Mouse (Mus musculus) cerebellum, adult 2 months (tissue): ENCODE data around the gene Cemip2. TPM values are rescaled to one million over a fixed set of nuclear protein-coding genes. Genes with fewer than 3 reads are reported as not detected.
A peak's percentile ranks its signal among the peaks of the same experiment; 100 is the strongest.

Source experiments
- DNase-seq, 2 experiments: peaks; one replicate each; pipeline ENCODE4 v3.0.0; 2021
- H3K27ac ChIP-seq: fragments of 200-500 bp; 2 replicates; pipeline ENCODE4 v1.5.1; 2012; ENCODE audit warnings: low read length, control low read depth, inconsistent platforms; ENCODE audit not compliant: insufficient read depth
- H3K27me3 ChIP-seq: fragments of 200-500 bp; 2 replicates; pipeline ENCODE4 v1.6.1; 2012; ENCODE audit warnings: inconsistent platforms, mild to moderate bottlenecking, low read length, moderate library complexity; ENCODE audit not compliant: control insufficient read depth, insufficient read depth
- H3K4me1 ChIP-seq: fragments of 200-500 bp; 2 replicates; pipeline ENCODE4 v1.6.1; 2011; ENCODE audit warnings: low read length; ENCODE audit not compliant: control insufficient read depth, insufficient read depth
- H3K4me3 ChIP-seq: fragments of 200-500 bp; replicated peaks from 2 replicates; pipeline ENCODE3; 2011; ENCODE audit warnings: mild to moderate bottlenecking, low read depth, low read length, control low read depth; ENCODE audit not compliant: insufficient read depth
- CTCF ChIP-seq: fragments of 200-500 bp; IDR thresholded peaks from 2 replicates; pipeline ENCODE4 v1.5.1; 2011; ENCODE audit warnings: low read depth, mild to moderate bottlenecking, control low read depth, low read length, moderate library complexity, borderline replicate concordance; ENCODE audit not compliant: insufficient read depth
- POLR2A ChIP-seq: fragments of 200-500 bp; IDR thresholded peaks from 2 replicates; pipeline ENCODE4 v1.6.1; 2011; ENCODE audit warnings: low read length, control low read depth, borderline replicate concordance; ENCODE audit not compliant: insufficient read depth
- WGBS: fragments of 180-500 bp; shearing (Covaris S2); methylation state at CpG from one replicate; pipeline ENCODE4 v1.1.7; 2018; 5-methylcytosine and 5-hydroxymethylcytosine counted together
- polyA plus RNA-seq: library from polyadenylated mRNA; depleted of rRNA; stranded (reverse); fragments of >200 nt; gene quantifications from 2 replicates; pipeline ENCODE4 v1.2.3, GENCODE M21; 2012

Cemip2 gene
- polyA plus RNA-seq, 1 experiment = 9.9 TPM

GRCm38 (mm10) chr19:21788999-21789398 is 10.9 kb downstream of the Cemip2 start:
- 61% methylated on average over 8 of the region's 8 CpGs for WGBS
- H3K27ac ChIP-seq = no peak overlapping the region
- no peak for DNase-seq
- H3K4me1 ChIP-seq = peaks cover 27% of the 10 kb centered on the region
- H3K27me3 ChIP-seq = no peaks in the 10 kb centered on the region
- TF ChIP-seq POLR2A (no peak), CTCF (no peak)
- H3K4me3 ChIP-seq = no peak overlapping the region

GRCm38 (mm10) chr19:21789676-21790075 is 11.5 kb downstream of the Cemip2 start:
- H3K4me3 ChIP-seq = no peak overlapping the region
- 57% methylated on average over 6 of the region's 6 CpGs for WGBS
- TF ChIP-seq CTCF (no peak), POLR2A (no peak)
- peaks cover 23% of the 10 kb centered on the region for H3K4me1 ChIP-seq
- H3K27me3 ChIP-seq = no peaks in the 10 kb centered on the region
- no peak for DNase-seq
- no peak overlapping the region for H3K27ac ChIP-seq

- DNase-seq = no peak
- Histone ChIP-seq H3K27ac (no peak overlapping the region), H3K4me1 (peaks cover 18% of the 10 kb centered on the region), H3K27me3 (no peaks in the 10 kb centered on the region), H3K4me3 (no peak overlapping the region)
- no peak for TF ChIP-seq POLR2A
- no peak for TF ChIP-seq CTCF
- WGBS = 74% methylated on average over 3 of the region's 3 CpGs
These were observed 13.2 kb downstream of the Cemip2 start for GRCm38 (mm10) chr19:21791386-21791785.

GRCm38 (mm10) chr19:21791826-21792225 is 13.7 kb downstream of the Cemip2 start:
- 17% methylated on average over 4 of the region's 4 CpGs for WGBS

GRCm38 (mm10) chr19:21792587-21793175 is 14.5 kb downstream of the Cemip2 start:
- H3K27ac ChIP-seq = no peak overlapping the region
- H3K4me3 ChIP-seq = no peak overlapping the region
- WGBS = 93% methylated on average over 26 of the region's 26 CpGs
- H3K4me1 ChIP-seq = peaks cover 12% of the 10 kb centered on the region
- H3K27me3 ChIP-seq = no peaks in the 10 kb centered on the region
- DNase-seq = no peak
- no peak for TF ChIP-seq CTCF
- TF ChIP-seq POLR2A = no peak

More at GRCm38 (mm10) chr19:21791826-21792225, 13.7 kb downstream of the Cemip2 start:
- Histone ChIP-seq H3K27ac (no peak overlapping the region), H3K4me3 (no peak overlapping the region), H3K27me3 (no peaks in the 10 kb centered on the region), H3K4me1 (peaks cover 17% of the 10 kb centered on the region)
- DNase-seq = peak; percentile 41 to 55
- TF ChIP-seq POLR2A = no peak
- TF ChIP-seq CTCF = no peak

GRCm38 (mm10) chr19:21794569-21794968 is 16.4 kb downstream of the Cemip2 start:
- Histone ChIP-seq H3K27me3 (no peaks in the 10 kb centered on the region), H3K27ac (no peak overlapping the region), H3K4me3 (no peak overlapping the region), H3K4me1 (peaks cover 14% of the 10 kb centered on the region)
- no peak for TF ChIP-seq CTCF
- TF ChIP-seq POLR2A = no peak
- WGBS = 93% methylated on average over 3 of the region's 3 CpGs
- DNase-seq = no peak

GRCm38 (mm10) chr19:21796333-21796732 is 18.2 kb downstream of the Cemip2 start:
- Histone ChIP-seq H3K4me1 (peaks cover 12% of the 10 kb centered on the region), H3K27me3 (no peaks in the 10 kb centered on the region), H3K4me3 (no peak overlapping the region), H3K27ac (no peak overlapping the region)
- DNase-seq = no peak
- TF ChIP-seq CTCF (no peak), POLR2A (no peak)
- WGBS = 90% methylated on average over 5 of the region's 5 CpGs

- TF ChIP-seq POLR2A (no peak), CTCF (no peak)
- no peak overlapping the region for H3K4me3 ChIP-seq
- 15% methylated on average over 3 of the region's 3 CpGs for WGBS
These were observed 20.6 kb downstream of the Cemip2 start for GRCm38 (mm10) chr19:21798700-21799099.

More at GRCm38 (mm10) chr19:21798700-21799099, 20.6 kb downstream of the Cemip2 start:
- Histone ChIP-seq H3K27ac (no peak overlapping the region), H3K4me1 (peaks cover 3% of the 10 kb centered on the region; the same call in 1 of the 2 replicates), H3K27me3 (no peaks in the 10 kb centered on the region)
- DNase-seq = peak in 1 of 2 experiments; percentile 30
